Mouse (Mus musculus) thymus, postnatal 0 days (tissue): Measurements from ENCODE around the gene Scarf1. TPM values are rescaled to one million over a fixed set of nuclear protein-coding genes. Genes with fewer than 3 reads are reported as not detected.

Source experiments
- DNase-seq: peaks from one replicate; pipeline ENCODE4 v3.0.0-alpha.2; 2015; ENCODE audit warnings: low spot score
- polyA plus RNA-seq: library from polyadenylated mRNA; unstranded; fragments of >200 nt; fragmentation: Nextera tagmentation; extraction: Ambion mirVana; gene quantifications from 2 replicates; pipeline ENCODE4 v1.2.1, GENCODE M21; 2015

The Scarf1 gene
- polyA plus RNA-seq, result 2.4 and 2.7 TPM in 2 replicates

DNA sequence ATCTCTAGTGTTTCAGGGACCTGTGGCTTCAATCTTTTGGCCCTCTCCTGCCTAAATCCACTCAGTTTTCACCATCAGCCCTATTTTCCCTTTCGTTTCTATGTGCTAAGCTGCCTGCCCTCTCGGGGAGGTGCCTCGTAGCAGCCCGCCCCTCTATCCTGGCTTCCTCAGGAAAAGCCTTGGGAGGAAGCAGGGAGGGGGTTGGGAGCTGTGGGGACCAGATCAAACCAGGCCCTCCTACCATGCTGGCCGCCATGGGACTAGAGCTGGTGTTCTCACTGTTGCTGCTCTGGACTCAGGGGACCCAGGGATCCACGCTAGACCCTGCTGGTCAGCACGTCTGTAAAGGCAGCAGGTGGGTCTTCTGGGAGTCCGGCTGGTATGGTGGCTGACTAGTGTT lies at the start of gene Scarf1:
Gene Scarf1 (plus strand): TSS at position 205 of the 400 bp plus-strand sequence.
- DNase-seq, result no peak

DNA sequence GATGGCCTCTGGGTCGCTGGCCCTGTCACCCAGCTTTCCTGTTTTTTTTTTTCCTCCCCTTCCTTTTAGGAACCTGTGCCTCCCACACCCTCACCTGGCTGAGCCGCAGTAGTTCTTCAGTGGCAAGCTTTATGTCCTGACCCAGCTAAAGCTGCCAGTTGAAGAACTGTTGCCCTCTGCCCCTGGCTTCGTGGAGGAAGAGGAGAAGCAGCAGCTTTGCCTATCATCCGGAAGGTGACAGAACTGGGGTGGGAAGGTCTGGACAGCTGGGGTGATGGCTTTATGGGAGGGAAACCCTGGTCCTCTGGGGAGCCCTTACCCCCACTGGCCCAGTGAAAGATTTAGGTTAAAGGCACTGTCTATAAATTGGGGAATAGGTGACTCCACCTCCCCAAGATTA lies 49.7 kb upstream of the Scarf1 start:
- no peak for DNase-seq

- no peak for DNase-seq
Observed at GRCm38 (mm10) chr11:75464417-75464816, 48.9 kb upstream of the Scarf1 start.

DNA sequence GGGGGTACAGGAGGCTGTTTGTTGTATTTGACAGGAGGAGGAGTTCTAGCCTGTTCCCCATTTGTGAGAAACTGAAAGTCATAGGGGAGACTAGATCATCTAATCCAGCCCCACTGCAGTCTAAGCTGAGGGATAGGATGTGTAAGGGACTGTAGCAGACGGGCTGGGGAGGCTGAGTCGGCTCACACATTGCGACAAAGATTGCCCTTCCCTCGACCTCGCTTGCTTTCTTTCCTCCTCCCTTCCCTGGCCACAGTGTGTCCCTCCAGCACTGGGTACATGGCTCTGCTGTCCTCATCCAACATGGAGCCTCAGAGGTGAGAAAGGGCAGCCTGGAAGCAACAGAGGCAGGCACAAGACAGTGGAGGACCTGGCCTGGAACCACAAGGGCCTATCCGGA lies 48.3 kb upstream of the Scarf1 start:
- DNase-seq, result no peak

DNA sequence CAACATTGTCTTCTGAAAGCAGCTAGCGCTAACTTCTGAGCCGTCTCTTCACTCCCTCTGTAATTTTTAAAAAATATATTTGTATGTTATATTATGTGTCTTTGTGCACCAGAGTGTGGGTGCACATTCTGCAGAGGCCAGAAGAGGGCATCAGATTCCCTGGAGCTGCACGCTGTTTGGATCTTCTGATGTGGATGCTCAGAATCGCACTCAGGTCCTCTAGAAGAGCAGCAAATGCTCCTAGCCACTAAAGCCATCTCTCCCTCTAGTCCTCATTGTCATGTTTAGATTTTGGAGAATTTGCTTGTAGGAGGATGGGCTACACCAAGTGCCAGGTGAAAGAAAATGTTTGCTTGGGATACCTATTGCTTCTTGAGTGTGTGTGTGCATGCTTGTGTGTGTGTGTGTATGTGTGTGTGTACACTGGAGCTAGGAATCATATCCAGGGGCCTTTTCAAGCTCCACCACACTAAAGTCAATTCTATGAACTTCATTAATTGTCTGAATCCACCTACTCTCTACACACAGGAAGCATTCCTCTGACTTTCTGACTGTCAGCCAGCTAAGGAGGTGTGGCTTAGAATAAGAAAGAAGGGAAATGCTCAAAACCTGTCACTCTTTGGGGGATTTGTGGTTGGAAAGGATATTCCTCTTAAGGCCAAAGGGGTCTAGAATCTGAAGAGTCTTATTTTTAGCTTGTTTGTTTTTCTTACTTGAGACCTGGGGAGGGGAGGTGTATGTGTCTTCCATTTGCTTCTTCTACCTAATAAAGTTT lies 46.4 kb upstream of the Scarf1 start:
- DNase-seq, result no peak

DNA sequence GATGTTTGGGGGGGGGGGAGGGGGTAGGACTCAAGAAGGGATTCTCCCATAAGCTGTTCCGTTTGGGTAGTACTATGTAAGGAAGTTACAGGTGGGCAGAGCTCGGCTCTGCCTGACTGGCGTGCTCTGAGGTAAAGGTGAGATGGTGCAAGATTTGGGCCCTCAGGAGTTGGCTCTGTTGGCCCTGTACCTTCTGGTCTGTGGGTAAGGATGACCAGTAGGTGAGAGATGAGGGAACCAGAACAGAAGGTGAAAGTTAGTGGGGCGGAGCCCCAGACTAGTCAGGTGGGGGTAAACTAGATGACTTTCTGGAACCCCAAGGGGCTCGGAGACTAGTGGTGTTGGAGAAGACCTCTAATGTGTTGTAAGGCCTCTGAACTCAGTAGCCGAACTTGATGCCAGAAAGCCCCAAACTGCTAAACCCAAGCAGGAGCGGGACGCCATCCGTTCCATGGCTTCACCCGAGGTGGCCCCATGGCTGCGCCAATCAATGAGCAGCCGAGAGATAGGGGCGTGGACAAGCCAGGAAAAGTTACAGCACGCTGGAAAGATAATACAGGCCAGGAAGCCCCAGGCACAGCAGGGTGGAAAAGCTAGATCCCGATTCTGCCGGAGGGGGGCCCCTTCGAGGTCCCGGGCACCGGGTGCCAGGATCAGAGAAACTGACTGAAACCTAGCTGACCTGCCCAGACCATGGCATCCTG lies 45.7 kb upstream of the Scarf1 start:
- DNase-seq, result no peak

DNA sequence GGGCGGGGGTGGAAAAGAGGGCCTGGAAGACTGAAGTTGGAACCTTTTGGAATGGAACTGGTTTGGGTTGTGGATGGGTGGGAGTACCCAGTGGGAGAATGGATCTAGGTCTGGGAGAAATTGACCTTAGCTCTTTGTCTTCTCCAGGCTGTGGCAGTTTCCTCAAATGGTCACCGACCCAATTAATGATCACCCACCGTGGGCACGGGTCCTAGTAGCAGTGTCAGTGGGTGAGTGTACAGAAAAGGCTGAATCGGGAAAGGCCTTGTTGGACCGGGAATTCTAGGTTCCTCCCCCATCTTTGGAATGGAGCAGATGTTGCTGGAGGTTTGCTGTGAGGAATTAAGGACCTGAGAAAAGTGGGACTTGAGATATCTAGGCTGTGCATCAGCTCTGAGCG lies 44.9 kb upstream of the Scarf1 start:
- no peak for DNase-seq

DNA sequence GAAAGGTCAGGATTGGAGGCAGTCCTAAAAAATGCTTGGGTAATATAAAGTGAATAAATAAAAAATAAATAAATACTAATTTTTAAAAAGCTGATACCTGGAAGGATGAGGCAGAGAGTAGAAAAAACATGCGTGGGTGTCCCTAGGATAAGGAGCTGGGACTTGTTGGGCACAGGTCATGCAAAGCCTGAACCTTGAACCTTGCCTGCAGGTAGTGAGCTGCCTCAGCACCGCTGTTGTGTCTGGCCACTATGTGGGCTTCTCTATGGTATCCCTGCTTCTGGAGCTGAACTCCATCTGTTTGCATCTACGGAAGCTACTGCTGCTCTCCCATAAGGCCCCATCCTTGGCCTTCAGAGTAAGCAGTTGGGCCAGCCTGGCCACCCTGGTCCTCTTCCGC lies 44.1 kb upstream of the Scarf1 start:
- no peak for DNase-seq

DNA sequence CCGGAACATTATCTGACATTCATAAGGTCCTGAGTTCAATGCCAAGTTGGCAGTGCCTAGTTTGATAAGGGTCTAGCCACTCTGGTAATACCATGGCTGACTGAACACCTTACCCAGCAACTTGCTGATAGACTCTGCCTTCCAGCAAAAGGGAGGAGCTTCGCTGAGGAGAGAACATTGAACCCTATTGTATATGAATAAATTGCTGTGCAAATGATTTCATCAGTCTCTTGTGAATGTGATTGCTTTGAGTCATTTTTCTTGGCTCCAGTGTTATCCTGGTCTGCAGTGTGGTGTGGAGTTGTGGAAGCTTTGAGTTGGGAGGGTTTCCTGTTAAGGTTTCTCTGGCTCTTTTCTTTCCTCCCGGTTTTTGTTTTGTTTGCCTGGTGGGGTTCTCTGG lies 42.7 kb upstream of the Scarf1 start:
- no peak for DNase-seq

GRCm38 (mm10) chr11:75472469-75473081 lies 40.8 kb upstream of the Scarf1 start:
- DNase-seq, result no peak

DNA sequence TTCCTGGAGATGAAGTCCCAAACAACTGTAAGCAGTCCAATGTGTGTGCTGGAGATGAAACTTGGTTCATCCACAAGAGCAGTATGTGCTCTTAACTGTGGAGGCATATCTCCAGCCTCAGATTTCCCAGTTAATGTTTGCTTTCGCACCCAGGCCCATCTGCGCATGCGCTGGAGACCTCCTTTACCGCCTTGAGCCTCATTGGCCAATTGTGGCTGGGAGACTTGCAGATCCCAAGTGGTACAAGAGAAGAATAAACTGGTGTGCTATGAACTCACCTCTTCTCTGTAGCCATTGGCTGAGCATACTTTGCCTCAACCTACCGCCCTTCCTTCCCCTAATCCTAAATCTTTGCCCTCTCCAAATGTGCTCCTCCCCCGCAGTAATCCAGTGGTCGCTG lies 40.0 kb upstream of the Scarf1 start:
- no peak for DNase-seq

DNA sequence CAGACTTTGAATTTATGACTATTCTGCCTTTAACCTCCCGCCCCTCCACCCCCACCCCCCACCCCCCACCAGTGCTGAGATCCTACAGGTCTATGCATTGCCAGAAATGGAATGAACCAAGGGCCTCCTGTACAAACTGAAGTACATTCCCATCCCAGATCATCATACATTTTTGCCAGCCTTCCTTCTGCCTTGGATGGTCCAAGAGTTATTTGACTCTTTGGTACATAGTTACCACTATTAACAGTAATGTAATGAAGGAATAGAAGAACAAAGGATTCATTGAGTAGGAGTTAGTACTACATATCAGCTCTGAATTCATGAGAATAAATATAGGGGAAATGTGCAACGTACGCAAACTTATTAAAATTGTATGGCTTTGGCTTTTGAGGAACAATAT lies 27.1 kb upstream of the Scarf1 start:
- no peak for DNase-seq

DNA sequence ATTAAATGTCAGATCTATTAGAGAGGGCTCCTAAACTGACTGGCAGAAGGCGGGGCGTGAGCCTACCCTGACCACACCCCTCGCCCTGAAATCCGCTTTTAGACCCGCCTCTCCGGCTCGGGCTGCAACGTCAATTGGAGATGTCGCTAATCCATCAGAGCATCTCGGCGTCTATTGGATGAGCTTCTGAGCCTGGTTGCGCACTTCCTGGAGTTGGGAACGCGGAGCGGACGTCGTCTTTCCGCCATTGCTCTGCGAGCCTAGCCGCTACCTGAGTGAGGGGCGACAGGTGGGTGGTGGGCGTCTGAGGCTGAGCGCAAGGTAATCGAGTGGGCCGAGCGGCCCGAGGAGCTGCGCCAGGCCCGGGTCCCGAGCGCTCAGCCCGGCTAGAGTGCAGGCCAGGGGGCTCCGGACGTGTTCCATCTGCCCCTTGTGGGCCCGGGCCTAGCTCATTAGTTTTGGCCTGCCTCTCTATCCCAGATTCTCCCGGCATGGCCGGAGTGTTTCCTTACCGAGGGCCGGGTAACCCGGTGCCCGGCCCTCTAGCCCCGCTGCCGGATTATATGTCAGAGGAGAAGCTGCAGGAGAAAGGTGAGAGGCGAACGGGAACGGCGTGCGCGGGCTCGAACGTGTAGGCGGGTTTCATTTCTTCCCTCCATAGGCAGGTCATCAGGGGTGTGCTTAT lies 26.6 kb upstream of the Scarf1 start, which contains the start of gene Prpf8:
Gene Prpf8 (plus strand): TSS at position 216 of the 685 bp plus-strand sequence.
- peak; percentile 96 for DNase-seq

DNA sequence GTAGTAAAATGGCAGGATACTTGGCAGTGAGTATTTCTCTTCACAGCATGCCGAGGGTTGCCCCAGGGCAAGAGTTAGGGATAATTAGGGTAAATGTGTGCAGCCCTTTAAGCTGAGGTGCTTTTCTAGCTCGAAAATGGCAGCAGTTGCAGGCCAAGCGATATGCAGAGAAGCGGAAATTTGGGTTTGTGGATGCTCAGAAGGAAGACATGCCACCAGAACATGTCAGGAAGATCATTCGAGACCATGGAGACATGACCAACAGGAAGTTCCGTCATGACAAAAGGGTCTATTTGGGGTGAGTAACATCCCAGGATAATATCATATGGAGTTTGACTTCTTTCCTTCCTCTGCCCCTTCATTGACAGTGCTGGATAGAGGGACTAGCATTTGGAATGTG lies 25.8 kb upstream of the Scarf1 start:
- no peak for DNase-seq

DNA sequence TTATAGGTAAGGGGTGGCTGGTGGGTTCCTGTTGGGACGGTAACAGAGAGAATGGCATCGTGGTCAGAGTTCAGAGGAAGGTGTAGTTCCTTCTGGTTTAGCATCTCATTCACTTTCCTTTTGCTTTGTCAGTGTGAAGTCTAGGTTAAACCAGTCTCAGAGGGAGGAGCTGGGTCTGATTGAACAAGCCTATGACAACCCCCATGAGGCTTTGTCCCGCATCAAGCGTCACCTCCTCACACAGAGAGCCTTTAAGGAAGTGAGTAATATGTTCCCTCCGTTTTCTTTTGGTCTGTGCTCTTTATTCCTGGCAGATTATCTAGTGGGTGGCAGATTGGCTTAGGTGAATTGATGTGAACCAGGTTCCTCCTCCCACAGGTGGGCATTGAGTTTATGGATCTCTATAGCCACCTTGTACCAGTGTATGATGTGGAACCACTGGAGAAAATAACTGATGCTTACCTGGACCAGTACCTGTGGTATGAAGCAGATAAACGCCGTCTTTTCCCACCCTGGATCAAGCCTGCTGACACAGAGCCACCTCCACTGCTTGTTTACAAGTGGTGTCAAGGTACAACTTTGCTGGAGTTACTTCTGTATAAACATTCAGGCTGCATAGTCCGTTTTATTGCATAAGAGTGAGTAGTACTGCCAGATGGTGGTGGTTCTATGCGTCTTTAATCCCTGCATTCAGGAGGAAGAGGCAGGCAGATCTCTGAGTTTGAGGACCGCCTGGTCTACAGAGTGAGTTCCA lies 18.9 kb upstream of the Scarf1 start:
- no peak for DNase-seq

GRCm38 (mm10) chr11:75498126-75498525 lies 15.2 kb upstream of the Scarf1 start:
- no peak for DNase-seq

DNA sequence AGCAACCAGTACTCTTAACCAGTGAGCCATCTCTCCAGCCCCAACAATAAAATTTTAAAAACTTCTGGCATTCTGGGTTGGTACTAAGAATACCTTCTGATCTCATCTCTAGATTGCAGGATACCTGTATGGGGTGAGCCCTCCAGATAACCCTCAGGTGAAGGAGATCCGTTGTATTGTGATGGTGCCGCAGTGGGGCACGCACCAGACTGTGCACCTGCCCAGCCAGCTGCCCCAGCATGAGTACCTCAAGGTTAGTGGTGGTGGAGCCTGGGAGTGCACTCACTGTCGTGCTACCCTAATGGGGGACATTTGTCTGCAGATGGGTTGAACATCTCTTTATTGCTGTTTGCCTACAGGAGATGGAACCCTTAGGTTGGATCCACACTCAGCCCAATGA lies 5.2 kb upstream of the Scarf1 start:
- DNase-seq, result no peak

- DNase-seq, result no peak
Observed at GRCm38 (mm10) chr11:75508904-75509303, 4.4 kb upstream of the Scarf1 start.

DNA sequence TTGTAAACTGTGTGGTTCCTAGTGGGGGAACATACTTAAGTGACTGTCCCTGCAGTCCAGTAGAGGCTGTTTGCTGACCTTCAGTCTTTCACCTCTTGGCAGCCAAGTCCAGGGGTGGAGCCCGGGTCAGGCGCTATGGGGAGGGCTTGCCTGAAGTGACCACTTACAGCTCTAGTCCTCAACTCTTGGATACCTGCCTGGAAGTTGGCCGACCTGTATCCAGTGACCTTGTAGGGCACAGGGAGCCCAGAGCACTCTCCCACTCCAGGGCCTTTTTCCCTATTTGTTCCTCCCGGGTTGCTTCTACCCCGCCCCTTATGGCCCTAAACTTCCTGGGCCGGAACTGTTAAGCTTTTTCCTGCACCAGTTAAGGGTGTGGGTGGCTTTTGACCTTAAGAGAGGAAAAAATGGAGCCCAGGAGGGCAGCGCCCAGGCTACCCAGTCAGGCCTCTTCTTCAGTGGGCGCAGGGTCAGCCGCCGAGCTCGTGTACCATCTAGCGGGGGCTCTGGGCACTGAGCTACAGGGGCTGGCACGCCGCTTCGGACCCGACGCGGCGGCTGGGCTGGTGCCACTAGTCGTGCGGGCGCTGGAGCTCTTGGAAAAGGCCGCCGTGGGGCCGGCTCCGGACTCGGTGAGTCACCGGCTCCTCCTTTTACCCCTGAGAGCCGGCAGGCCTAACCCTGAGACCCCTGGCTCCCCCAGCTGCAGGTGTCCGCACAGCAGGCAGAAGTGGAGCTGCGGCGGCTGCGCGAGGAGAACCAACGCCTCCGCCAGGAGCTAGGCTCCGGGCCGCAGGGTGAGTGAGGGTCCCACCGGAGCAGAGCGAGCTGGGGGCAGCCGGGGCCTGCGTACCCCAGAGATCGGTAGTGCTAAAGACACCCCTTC lies 3.4 kb upstream of the Scarf1 start, which contains the start of gene Rilp:
Gene Rilp (plus strand): TSS at position 354 of the 886 bp plus-strand sequence.
- DNase-seq, result no peak

DNA sequence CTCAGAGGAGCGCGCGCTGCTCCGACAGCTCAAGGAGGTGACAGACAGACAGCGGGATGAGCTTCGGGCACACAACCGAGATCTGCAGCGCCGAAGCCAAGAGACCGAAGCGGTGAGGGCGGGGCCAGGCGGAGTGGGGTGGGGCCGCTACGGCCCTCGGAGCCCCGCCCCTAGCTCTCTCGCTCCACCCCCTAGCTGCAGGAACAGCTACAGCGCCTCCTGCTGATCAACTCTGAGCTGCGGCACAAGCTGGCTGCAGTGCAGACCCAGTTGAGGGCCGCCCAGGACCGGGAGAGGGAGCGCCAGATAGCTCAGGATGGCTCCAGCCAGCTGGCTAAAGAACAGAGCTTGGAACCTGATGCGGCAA lies 2.7 kb upstream of the Scarf1 start:
- peak; percentile 93 for DNase-seq
